Mouse (Mus musculus): ENCODE measurements around the gene Ankrd54. TPM values are rescaled to one million over a fixed set of nuclear protein-coding genes. Genes with fewer than 3 reads are reported as not detected.

The Ankrd54 gene
- polyA plus RNA-seq, 1 experiment from 2014 or later: 51.3 TPM

GRCm38 (mm10) chr15:79095483-79095882 lies 32.8 kb upstream of the Ankrd54 start:
- Histone ChIP-seq H3K4me3 (ENCODE audit: low read depth, low read length) (no peak overlapping the region), H3K4me2 (ENCODE audit: low read length) (no peak overlapping the region), H3K36me3 (ENCODE audit: control insufficient read depth, insufficient read depth, low read length) (peaks cover 56% of the 10 kb centered on the region), H3K27ac (ENCODE audit: low read depth, low read length) (no peak overlapping the region), H3K4me1 (ENCODE audit: control insufficient read depth, insufficient read depth, low read length) (no peaks in the 10 kb centered on the region), H3K9me3 (replicated peaks; ENCODE audit: control insufficient read depth, low read length) (no peaks in the 10 kb centered on the region), H3K9ac (ENCODE audit: low read length) (no peak overlapping the region), H3K27me3 (replicated peaks; ENCODE audit: control insufficient read depth, insufficient read depth, low read length) (no peaks in the 10 kb centered on the region)
- ATAC-seq (no peak), DNase-seq (ENCODE audit: low spot score) (no peak)
- WGBS: 86% methylated on average over 5 of the region's 5 CpGs

- Histone ChIP-seq H3K9ac (ENCODE audit: low read length) (no peak overlapping the region), H3K36me3 (ENCODE audit: control insufficient read depth, insufficient read depth, low read length) (peaks cover 77% of the 10 kb centered on the region), H3K4me2 (ENCODE audit: low read length) (no peak overlapping the region), H3K27ac (ENCODE audit: low read depth, low read length) (no peak overlapping the region), H3K4me1 (ENCODE audit: control insufficient read depth, insufficient read depth, low read length) (no peaks in the 10 kb centered on the region), H3K9me3 (replicated peaks; ENCODE audit: control insufficient read depth, low read length) (no peaks in the 10 kb centered on the region), H3K27me3 (replicated peaks; ENCODE audit: control insufficient read depth, insufficient read depth, low read length) (no peaks in the 10 kb centered on the region), H3K4me3 (ENCODE audit: low read depth, low read length) (no peak overlapping the region)
- ATAC-seq (no peak), DNase-seq (ENCODE audit: low spot score) (no peak)
- WGBS: 78% methylated on average over 7 of the region's 7 CpGs
Measured at GRCm38 (mm10) chr15:79093083-79093839, 30.6 kb upstream of the Ankrd54 start.

- Histone ChIP-seq H3K9ac (ENCODE audit: low read length) (no peak overlapping the region), H3K4me2 (ENCODE audit: low read length) (no peak overlapping the region), H3K4me3 (ENCODE audit: low read depth, low read length) (no peak overlapping the region), H3K27me3 (replicated peaks; ENCODE audit: control insufficient read depth, insufficient read depth, low read length) (no peaks in the 10 kb centered on the region), H3K36me3 (ENCODE audit: control insufficient read depth, insufficient read depth, low read length) (peaks cover 85% of the 10 kb centered on the region), H3K4me1 (ENCODE audit: control insufficient read depth, insufficient read depth, low read length) (no peaks in the 10 kb centered on the region), H3K9me3 (replicated peaks; ENCODE audit: control insufficient read depth, low read length) (no peaks in the 10 kb centered on the region), H3K27ac (ENCODE audit: low read depth, low read length) (no peak overlapping the region)
- no peak for ATAC-seq
- 93% methylated on average over 6 of the region's 6 CpGs for WGBS
- no peak for DNase-seq (ENCODE audit: low spot score)
Measured at GRCm38 (mm10) chr15:79092284-79092683, 29.6 kb upstream of the Ankrd54 start.

GRCm38 (mm10) chr15:79079567-79079966 lies 16.9 kb upstream of the Ankrd54 start:
- Histone ChIP-seq H3K9me3 (replicated peaks; ENCODE audit: control insufficient read depth, low read length) (no peaks in the 10 kb centered on the region), H3K4me3 (ENCODE audit: low read depth, low read length) (no peak overlapping the region), H3K9ac (ENCODE audit: low read length) (no peak overlapping the region), H3K36me3 (ENCODE audit: control insufficient read depth, insufficient read depth, low read length) (peaks cover 82% of the 10 kb centered on the region), H3K27ac (ENCODE audit: low read depth, low read length) (no peak overlapping the region), H3K27me3 (replicated peaks; ENCODE audit: control insufficient read depth, insufficient read depth, low read length) (no peaks in the 10 kb centered on the region), H3K4me2 (ENCODE audit: low read length) (no peak overlapping the region), H3K4me1 (ENCODE audit: control insufficient read depth, insufficient read depth, low read length) (peaks cover 7% of the 10 kb centered on the region)
- DNase-seq (ENCODE audit: low spot score): no peak
- ATAC-seq: no peak
- WGBS: 96% methylated on average over 7 of the region's 7 CpGs

GRCm38 (mm10) chr15:79075658-79076365 lies 13.1 kb upstream of the Ankrd54 start:
- H3K4me3 ChIP-seq (ENCODE audit: low read depth, low read length): peak overlapping the region; percentile 90
- no peak overlapping the region for H3K27ac ChIP-seq (ENCODE audit: low read depth, low read length)
- H3K4me1 ChIP-seq (ENCODE audit: control insufficient read depth, insufficient read depth, low read length): peaks cover 10% of the 10 kb centered on the region
- H3K9me3 ChIP-seq (replicated peaks; ENCODE audit: control insufficient read depth, low read length): no peaks in the 10 kb centered on the region
- 40% methylated on average over 15 of the region's 15 CpGs for WGBS
- peak overlapping the region; percentile 86 for H3K9ac ChIP-seq (ENCODE audit: low read length)
- H3K36me3 ChIP-seq (ENCODE audit: control insufficient read depth, insufficient read depth, low read length): peaks cover 44% of the 10 kb centered on the region
- H3K27me3 ChIP-seq (replicated peaks; ENCODE audit: control insufficient read depth, insufficient read depth, low read length): no peaks in the 10 kb centered on the region
- peak overlapping the region; percentile 89 for H3K4me2 ChIP-seq (ENCODE audit: low read length)
- DNase-seq (ENCODE audit: low spot score) (no peak), ATAC-seq (no peak)

- H3K4me1 ChIP-seq (ENCODE audit: control insufficient read depth, insufficient read depth, low read length): peaks cover 10% of the 10 kb centered on the region
- H3K4me3 ChIP-seq (ENCODE audit: low read depth, low read length): peak within 1 kb of the TSS; percentile 90
- WGBS: under 1% methylated on average over 49 of the region's 49 CpGs
- no peaks in the 10 kb centered on the region for H3K9me3 ChIP-seq (replicated peaks; ENCODE audit: control insufficient read depth, low read length)
- peak; percentile 94 for DNase-seq (ENCODE audit: low spot score)
- H3K4me2 ChIP-seq (ENCODE audit: low read length): peak within 1 kb of the TSS; percentile 89
- H3K9ac ChIP-seq (ENCODE audit: low read length): peak within 1 kb of the TSS; percentile 86
- H3K36me3 ChIP-seq (ENCODE audit: control insufficient read depth, insufficient read depth, low read length): peaks cover 38% of the 10 kb centered on the region
- peak; percentile 95 for ATAC-seq
- no peaks in the 10 kb centered on the region for H3K27me3 ChIP-seq (replicated peaks; ENCODE audit: control insufficient read depth, insufficient read depth, low read length)
- peak within 1 kb of the TSS; percentile 45; the same call in 1 of the 2 replicates for H3K27ac ChIP-seq (ENCODE audit: low read depth, low read length)
Measured at GRCm38 (mm10) chr15:79074913-79075532, 12.3 kb upstream of the Ankrd54 start, which contains the start of gene Eif3l. Gene Eif3l, plus strand, starts transcription at chr15:79075179.

- H3K27me3 ChIP-seq (replicated peaks; ENCODE audit: control insufficient read depth, insufficient read depth, low read length): no peaks in the 10 kb centered on the region
- H3K9me3 ChIP-seq (replicated peaks; ENCODE audit: control insufficient read depth, low read length): no peaks in the 10 kb centered on the region
- ATAC-seq: no peak
- 36% methylated on average over 10 of the region's 10 CpGs for WGBS
- peaks cover 10% of the 10 kb centered on the region for H3K4me1 ChIP-seq (ENCODE audit: control insufficient read depth, insufficient read depth, low read length)
- peak overlapping the region; percentile 40 for H3K9ac ChIP-seq (ENCODE audit: low read length)
- peak overlapping the region; percentile 45; the same call in 1 of the 2 replicates for H3K27ac ChIP-seq (ENCODE audit: low read depth, low read length)
- DNase-seq (ENCODE audit: low spot score): no peak
- H3K36me3 ChIP-seq (ENCODE audit: control insufficient read depth, insufficient read depth, low read length): peaks cover 32% of the 10 kb centered on the region
- peak overlapping the region; percentile 90 for H3K4me3 ChIP-seq (ENCODE audit: low read depth, low read length)
- H3K4me2 ChIP-seq (ENCODE audit: low read length): peak overlapping the region; percentile 89
Measured at GRCm38 (mm10) chr15:79074446-79074845, 11.8 kb upstream of the Ankrd54 start.

- Histone ChIP-seq H3K4me3 (ENCODE audit: low read depth, low read length) (no peak overlapping the region), H3K36me3 (ENCODE audit: control insufficient read depth, insufficient read depth, low read length) (peaks cover 25% of the 10 kb centered on the region)
- ATAC-seq: no peak
Measured at GRCm38 (mm10) chr15:79073752-79074151, 11.1 kb upstream of the Ankrd54 start.

More at GRCm38 (mm10) chr15:79073752-79074151, 11.1 kb upstream of the Ankrd54 start:
- H3K27me3 ChIP-seq (replicated peaks; ENCODE audit: control insufficient read depth, insufficient read depth, low read length): no peaks in the 10 kb centered on the region
- DNase-seq (ENCODE audit: low spot score): no peak
- no peak overlapping the region for H3K4me2 ChIP-seq (ENCODE audit: low read length)
- no peak overlapping the region for H3K9ac ChIP-seq (ENCODE audit: low read length)
- no peak overlapping the region for H3K27ac ChIP-seq (ENCODE audit: low read depth, low read length)
- H3K4me1 ChIP-seq (ENCODE audit: control insufficient read depth, insufficient read depth, low read length): peaks cover 10% of the 10 kb centered on the region
- H3K9me3 ChIP-seq (replicated peaks; ENCODE audit: control insufficient read depth, low read length): no peaks in the 10 kb centered on the region

Data from forebrain, embryonic 14.5 days (tissue).